Mouse (Mus musculus) cerebellum, adult 2 months (tissue): Measurements from ENCODE around the gene Scn4b. TPM values are rescaled to one million over a fixed set of nuclear protein-coding genes. Genes with fewer than 3 reads are reported as not detected.

Experiments used
- DNase-seq, 2 experiments: peaks; one replicate each; pipeline ENCODE4 v3.0.0; 2021
- H3K27ac ChIP-seq: fragments of 200-500 bp; 2 replicates; pipeline ENCODE4 v1.5.1; 2012; ENCODE audit warnings: low read length, control low read depth, inconsistent platforms; ENCODE audit not compliant: insufficient read depth
- H3K27me3 ChIP-seq: fragments of 200-500 bp; 2 replicates; pipeline ENCODE4 v1.6.1; 2012; ENCODE audit warnings: inconsistent platforms, mild to moderate bottlenecking, low read length, moderate library complexity; ENCODE audit not compliant: control insufficient read depth, insufficient read depth
- H3K4me1 ChIP-seq: fragments of 200-500 bp; 2 replicates; pipeline ENCODE4 v1.6.1; 2011; ENCODE audit warnings: low read length; ENCODE audit not compliant: control insufficient read depth, insufficient read depth
- H3K4me3 ChIP-seq: fragments of 200-500 bp; replicated peaks from 2 replicates; pipeline ENCODE3; 2011; ENCODE audit warnings: mild to moderate bottlenecking, low read depth, low read length, control low read depth; ENCODE audit not compliant: insufficient read depth
- CTCF ChIP-seq: fragments of 200-500 bp; IDR thresholded peaks from 2 replicates; pipeline ENCODE4 v1.5.1; 2011; ENCODE audit warnings: low read depth, mild to moderate bottlenecking, control low read depth, low read length, moderate library complexity, borderline replicate concordance; ENCODE audit not compliant: insufficient read depth
- POLR2A ChIP-seq: fragments of 200-500 bp; IDR thresholded peaks from 2 replicates; pipeline ENCODE4 v1.6.1; 2011; ENCODE audit warnings: low read length, control low read depth, borderline replicate concordance; ENCODE audit not compliant: insufficient read depth
- WGBS: fragments of 180-500 bp; shearing (Covaris S2); methylation state at CpG from one replicate; pipeline ENCODE4 v1.1.7; 2018; 5-methylcytosine and 5-hydroxymethylcytosine counted together
- polyA plus RNA-seq: library from polyadenylated mRNA; depleted of rRNA; stranded (reverse); fragments of >200 nt; gene quantifications from 2 replicates; pipeline ENCODE4 v1.2.3, GENCODE M21; 2012

Scn4b gene
- polyA plus RNA-seq, 1 experiment = 109 TPM

DNA sequence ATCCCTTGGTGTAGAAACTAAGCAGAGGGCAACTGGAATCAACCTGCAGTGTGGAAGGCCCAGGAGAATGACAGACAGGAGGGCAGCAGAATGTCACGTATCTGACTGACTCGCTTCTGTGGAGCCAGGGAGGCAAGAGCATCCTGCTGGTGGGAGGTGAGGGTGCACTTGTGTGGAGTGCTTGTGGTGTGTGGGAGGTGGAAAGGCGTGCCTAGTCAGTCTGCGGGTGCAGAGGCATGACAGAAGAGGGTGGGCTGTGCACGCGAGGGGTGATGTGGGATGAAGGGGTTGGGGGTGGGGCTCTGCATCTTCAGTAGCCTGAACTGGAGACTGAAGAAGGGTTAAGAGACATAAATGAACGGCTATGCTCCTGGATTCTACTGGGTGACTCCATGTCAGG, 15.2 kb downstream of the Scn4b start:
- H3K4me3 ChIP-seq = no peak overlapping the region
- H3K27ac ChIP-seq = no peak overlapping the region
- WGBS = 68% methylated on average over 7 of the region's 7 CpGs
- DNase-seq = no peak
- H3K4me1 ChIP-seq = no peaks in the 10 kb centered on the region
- H3K27me3 ChIP-seq = no peaks in the 10 kb centered on the region
- no peak for TF ChIP-seq POLR2A
- TF ChIP-seq CTCF = no peak

GRCm38 (mm10) chr9:45167903-45168302, 29.7 kb downstream of the Scn4b start:
- Histone ChIP-seq H3K27me3 (no peaks in the 10 kb centered on the region), H3K27ac (no peak overlapping the region), H3K4me3 (no peak overlapping the region), H3K4me1 (no peaks in the 10 kb centered on the region)
- DNase-seq = no peak
- TF ChIP-seq CTCF (no peak), POLR2A (no peak)
- WGBS = 74% methylated on average over 5 of the region's 5 CpGs

DNA sequence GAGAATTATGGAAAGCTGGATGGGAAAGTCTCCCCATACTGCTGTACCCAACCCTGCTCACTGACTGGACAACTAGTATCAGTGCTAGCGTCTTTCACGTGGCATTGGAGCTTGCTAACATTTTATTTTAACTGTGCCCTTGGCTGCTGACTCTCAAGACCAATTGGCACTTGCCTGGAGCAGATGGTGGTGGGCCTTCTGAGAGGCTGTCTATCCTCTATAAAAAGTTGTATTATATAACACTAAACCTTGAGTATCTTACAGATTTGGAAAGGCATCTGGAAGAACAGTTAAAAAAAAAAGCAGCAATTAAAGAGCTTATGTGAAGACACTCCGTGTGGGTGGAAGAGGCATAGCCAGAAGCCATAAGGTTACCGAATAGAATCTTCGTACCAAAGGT, 32.0 kb downstream of the Scn4b start:
- H3K27ac ChIP-seq = no peak overlapping the region
- H3K27me3 ChIP-seq = no peaks in the 10 kb centered on the region
- H3K4me3 ChIP-seq = no peak overlapping the region
- H3K4me1 ChIP-seq = no peaks in the 10 kb centered on the region
- TF ChIP-seq CTCF (no peak), POLR2A (no peak)
- no peak for DNase-seq
- whole genome bisulfite sequencing = 61% methylated on average over 5 of the region's 5 CpGs

GRCm38 (mm10) chr9:45171073-45171610, 32.9 kb downstream of the Scn4b start:
- no peak for DNase-seq
- Histone ChIP-seq H3K27me3 (no peaks in the 10 kb centered on the region), H3K4me3 (no peak overlapping the region), H3K27ac (no peak overlapping the region), H3K4me1 (no peaks in the 10 kb centered on the region)
- TF ChIP-seq POLR2A = no peak
- no peak for TF ChIP-seq CTCF
- 76% methylated on average over 1 of the region's 1 CpGs for WGBS

- Histone ChIP-seq H3K4me1 (no peaks in the 10 kb centered on the region), H3K27me3 (no peaks in the 10 kb centered on the region), H3K27ac (no peak overlapping the region), H3K4me3 (no peak overlapping the region)
- TF ChIP-seq CTCF (no peak), POLR2A (no peak)
- DNase-seq = no peak
- WGBS = 65% methylated on average over 3 of the region's 3 CpGs
These were observed 35.3 kb downstream of the Scn4b start for GRCm38 (mm10) chr9:45173475-45173874.

- Histone ChIP-seq H3K4me3 (no peak overlapping the region), H3K4me1 (peaks cover 6% of the 10 kb centered on the region; the same call in 1 of the 2 replicates), H3K27me3 (no peaks in the 10 kb centered on the region), H3K27ac (no peak overlapping the region)
- 95% methylated on average over 5 of the region's 5 CpGs for WGBS
- no peak for DNase-seq
- no peak for TF ChIP-seq CTCF
- no peak for TF ChIP-seq POLR2A
These were observed 41.1 kb downstream of the Scn4b start for GRCm38 (mm10) chr9:45179282-45179681.

DNA sequence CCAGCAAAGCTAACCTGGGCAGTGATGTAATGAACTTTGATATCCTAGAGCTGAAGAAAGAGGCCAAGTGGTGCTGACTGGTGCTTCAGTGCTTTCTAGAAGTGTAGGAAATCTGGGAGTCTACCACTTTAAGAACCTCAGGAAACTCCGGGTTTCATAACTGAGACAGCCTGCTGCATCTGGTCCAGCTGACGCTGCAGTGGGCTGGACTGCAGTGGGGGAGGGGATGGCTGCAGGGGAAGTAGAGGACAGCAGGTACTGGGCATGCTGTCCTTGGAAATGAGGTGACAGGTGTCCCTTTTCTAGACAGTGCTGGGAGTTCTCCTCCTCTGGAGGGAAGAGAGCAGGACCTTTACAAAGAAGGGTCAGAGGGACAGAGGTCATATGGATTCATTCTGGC, 43.6 kb downstream of the Scn4b start, which contains the start of gene BC049352:
Gene BC049352 (plus strand): TSS at position 238 of the 400 bp plus-strand sequence.
- Histone ChIP-seq H3K27ac (no peak within 1 kb of the TSS), H3K27me3 (no peaks in the 10 kb centered on the region), H3K4me3 (no peak within 1 kb of the TSS), H3K4me1 (peaks cover 6% of the 10 kb centered on the region; the same call in 1 of the 2 replicates)
- no peak for TF ChIP-seq POLR2A
- no peak for TF ChIP-seq CTCF
- no peak for DNase-seq
- 44% methylated on average over 2 of the region's 2 CpGs for WGBS

DNA sequence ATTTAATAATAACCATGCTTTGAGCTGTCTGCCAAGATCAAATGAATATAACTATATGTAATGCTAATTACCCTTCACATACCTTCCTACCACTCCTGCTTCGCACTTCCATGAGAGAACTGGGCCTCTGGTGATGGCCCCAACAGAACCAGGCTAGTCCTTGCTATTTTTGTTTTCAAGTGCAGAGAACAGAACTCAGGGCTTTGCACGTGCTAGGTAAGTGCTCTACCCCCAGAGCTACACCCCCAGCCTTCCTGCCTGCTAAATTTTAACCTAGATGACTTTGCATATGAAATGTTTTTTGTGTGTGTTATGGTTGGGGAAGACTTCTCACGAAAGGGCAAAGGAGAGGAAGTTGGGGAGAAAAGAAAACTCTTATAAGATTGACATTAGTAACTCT, 44.3 kb downstream of the Scn4b start:
- H3K4me1 ChIP-seq = peaks cover 6% of the 10 kb centered on the region; the same call in 1 of the 2 replicates
- 84% methylated on average over 3 of the region's 3 CpGs for WGBS
- H3K27me3 ChIP-seq = no peaks in the 10 kb centered on the region
- H3K4me3 ChIP-seq = no peak overlapping the region
- no peak for DNase-seq
- TF ChIP-seq CTCF (no peak), POLR2A (no peak)
- H3K27ac ChIP-seq = no peak overlapping the region

DNA sequence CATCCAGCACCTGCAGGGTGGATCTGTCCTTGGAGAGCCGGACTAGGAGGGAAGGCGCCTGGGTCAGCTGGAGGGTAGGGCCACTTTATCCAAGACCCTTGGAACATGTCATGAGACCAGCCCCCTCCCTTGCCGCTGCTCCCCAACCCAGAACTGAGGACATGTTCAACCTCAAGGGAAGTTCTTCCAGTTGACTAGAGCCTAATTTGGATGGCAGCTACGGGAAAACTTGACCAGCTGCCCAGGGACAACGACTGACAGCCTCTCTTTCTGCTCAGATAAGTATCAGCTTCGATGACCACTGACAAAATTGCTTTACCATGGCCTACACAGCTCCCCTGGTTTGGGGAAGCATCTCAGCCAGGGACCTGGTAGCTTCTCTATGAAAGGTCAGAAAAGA, 45.1 kb downstream of the Scn4b start:
- H3K27me3 ChIP-seq = no peaks in the 10 kb centered on the region
- H3K27ac ChIP-seq = no peak overlapping the region
- DNase-seq = no peak

More for the DNA sequence above, 45.1 kb downstream of the Scn4b start:
- no peak overlapping the region for H3K4me3 ChIP-seq
- 17% methylated on average over 6 of the region's 6 CpGs for WGBS
- no peak for TF ChIP-seq POLR2A
- TF ChIP-seq CTCF = no peak
- H3K4me1 ChIP-seq = peaks cover 6% of the 10 kb centered on the region; the same call in 1 of the 2 replicates
